Mouse (Mus musculus): ENCODE results near the gene Pkhd1. TPM values are rescaled to one million over a fixed set of nuclear protein-coding genes. Genes with fewer than 3 reads are reported as not detected.

Pkhd1 gene
- polyA plus RNA-seq, 1 experiment from 2014 or later = 0.57 TPM

GRCm38 (mm10) chr1:20612643-20613042 lies 5.2 kb downstream of the Pkhd1 start:
- WGBS = 31% methylated on average over 7 of the region's 7 CpGs
- H3K9ac ChIP-seq = no peak overlapping the region
- H3K9me3 ChIP-seq = no peaks in the 10 kb centered on the region
- no peak overlapping the region for H3K4me3 ChIP-seq
- no peak overlapping the region for H3K27ac ChIP-seq
- H3K36me3 ChIP-seq = no peaks in the 10 kb centered on the region
- no peak overlapping the region for H3K4me2 ChIP-seq
- H3K4me1 ChIP-seq = no peaks in the 10 kb centered on the region
- ATAC-seq (ENCODE audit: borderline replicate concordance, extremely low read depth, low FRiP score, low TSS enrichment) = no peak
- no peaks in the 10 kb centered on the region for H3K27me3 ChIP-seq

GRCm38 (mm10) chr1:20605489-20605888 lies 12.4 kb downstream of the Pkhd1 start:
- H3K36me3 ChIP-seq = no peaks in the 10 kb centered on the region

GRCm38 (mm10) chr1:20590488-20590887 lies 27.4 kb downstream of the Pkhd1 start:
- Histone ChIP-seq H3K36me3 (no peaks in the 10 kb centered on the region), H3K4me3 (no peak overlapping the region), H3K9me3 (no peaks in the 10 kb centered on the region), H3K27ac (no peak overlapping the region), H3K4me1 (no peaks in the 10 kb centered on the region), H3K9ac (no peak overlapping the region), H3K4me2 (no peak overlapping the region), H3K27me3 (no peaks in the 10 kb centered on the region)
- no peak for ATAC-seq (ENCODE audit: borderline replicate concordance, extremely low read depth, low FRiP score, low TSS enrichment)
- WGBS = 71% methylated on average over 5 of the region's 5 CpGs

More at GRCm38 (mm10) chr1:20605489-20605888, 12.4 kb downstream of the Pkhd1 start:
- Histone ChIP-seq H3K27ac (no peak overlapping the region), H3K27me3 (no peaks in the 10 kb centered on the region), H3K4me1 (no peaks in the 10 kb centered on the region), H3K9me3 (no peaks in the 10 kb centered on the region), H3K9ac (no peak overlapping the region), H3K4me3 (no peak overlapping the region), H3K4me2 (no peak overlapping the region)
- ATAC-seq (ENCODE audit: borderline replicate concordance, extremely low read depth, low FRiP score, low TSS enrichment) = no peak
- 75% methylated on average over 2 of the region's 2 CpGs for WGBS

- ATAC-seq (ENCODE audit: borderline replicate concordance, extremely low read depth, low FRiP score, low TSS enrichment) = no peak
These were observed 46.4 kb downstream of the Pkhd1 start for GRCm38 (mm10) chr1:20571469-20571868.

GRCm38 (mm10) chr1:20569430-20569829 lies 48.4 kb downstream of the Pkhd1 start:
- Histone ChIP-seq H3K9ac (no peak overlapping the region), H3K4me1 (no peaks in the 10 kb centered on the region), H3K9me3 (no peaks in the 10 kb centered on the region), H3K4me2 (no peak overlapping the region), H3K4me3 (no peak overlapping the region), H3K27me3 (no peaks in the 10 kb centered on the region), H3K27ac (no peak overlapping the region), H3K36me3 (no peaks in the 10 kb centered on the region)
- ATAC-seq (ENCODE audit: borderline replicate concordance, extremely low read depth, low FRiP score, low TSS enrichment) = no peak
- WGBS = 76% methylated on average over 3 of the region's 3 CpGs

More at GRCm38 (mm10) chr1:20571469-20571868, 46.4 kb downstream of the Pkhd1 start:
- Histone ChIP-seq H3K27ac (no peak overlapping the region), H3K9me3 (no peaks in the 10 kb centered on the region), H3K27me3 (no peaks in the 10 kb centered on the region), H3K36me3 (no peaks in the 10 kb centered on the region), H3K4me1 (no peaks in the 10 kb centered on the region), H3K4me2 (no peak overlapping the region), H3K9ac (no peak overlapping the region), H3K4me3 (no peak overlapping the region)
- WGBS = 62% methylated on average over 5 of the region's 5 CpGs

GRCm38 (mm10) chr1:20558443-20558842 lies 59.4 kb downstream of the Pkhd1 start:
- Histone ChIP-seq H3K9ac (no peak overlapping the region), H3K27ac (no peak overlapping the region)

GRCm38 (mm10) chr1:20554398-20554797 lies 63.5 kb downstream of the Pkhd1 start:
- Histone ChIP-seq H3K36me3 (no peaks in the 10 kb centered on the region), H3K27ac (no peak overlapping the region), H3K4me2 (no peak overlapping the region), H3K27me3 (no peaks in the 10 kb centered on the region), H3K9ac (no peak overlapping the region), H3K4me1 (no peaks in the 10 kb centered on the region), H3K9me3 (no peaks in the 10 kb centered on the region), H3K4me3 (no peak overlapping the region)
- no peak for ATAC-seq (ENCODE audit: borderline replicate concordance, extremely low read depth, low FRiP score, low TSS enrichment)
- WGBS = 31% methylated on average over 6 of the region's 6 CpGs

More at GRCm38 (mm10) chr1:20558443-20558842, 59.4 kb downstream of the Pkhd1 start:
- Histone ChIP-seq H3K4me3 (no peak overlapping the region), H3K27me3 (no peaks in the 10 kb centered on the region), H3K4me2 (no peak overlapping the region), H3K4me1 (no peaks in the 10 kb centered on the region), H3K36me3 (no peaks in the 10 kb centered on the region), H3K9me3 (no peaks in the 10 kb centered on the region)
- 87% methylated on average over 6 of the region's 6 CpGs for WGBS
- no peak for ATAC-seq (ENCODE audit: borderline replicate concordance, extremely low read depth, low FRiP score, low TSS enrichment)

- H3K9ac ChIP-seq = no peak overlapping the region
- no peaks in the 10 kb centered on the region for H3K4me1 ChIP-seq
- WGBS = 62% methylated on average over 4 of the region's 4 CpGs
These were observed 66.5 kb downstream of the Pkhd1 start for GRCm38 (mm10) chr1:20551334-20551733.

GRCm38 (mm10) chr1:20544526-20544925 lies 73.3 kb downstream of the Pkhd1 start:
- no peak overlapping the region for H3K4me3 ChIP-seq
- H3K36me3 ChIP-seq = no peaks in the 10 kb centered on the region
- H3K9me3 ChIP-seq = no peaks in the 10 kb centered on the region
- H3K27ac ChIP-seq = no peak overlapping the region
- H3K4me1 ChIP-seq = no peaks in the 10 kb centered on the region
- no peaks in the 10 kb centered on the region for H3K27me3 ChIP-seq
- WGBS = 52% methylated on average over 4 of the region's 4 CpGs
- no peak for ATAC-seq (ENCODE audit: borderline replicate concordance, extremely low read depth, low FRiP score, low TSS enrichment)
- H3K9ac ChIP-seq = no peak overlapping the region
- no peak overlapping the region for H3K4me2 ChIP-seq

More at GRCm38 (mm10) chr1:20551334-20551733, 66.5 kb downstream of the Pkhd1 start:
- Histone ChIP-seq H3K36me3 (no peaks in the 10 kb centered on the region), H3K9me3 (no peaks in the 10 kb centered on the region), H3K27me3 (no peaks in the 10 kb centered on the region), H3K4me2 (no peak overlapping the region), H3K4me3 (no peak overlapping the region), H3K27ac (no peak overlapping the region)
- ATAC-seq (ENCODE audit: borderline replicate concordance, extremely low read depth, low FRiP score, low TSS enrichment) = no peak

- no peak overlapping the region for H3K4me3 ChIP-seq
- H3K27ac ChIP-seq = no peak overlapping the region
- H3K4me1 ChIP-seq = no peaks in the 10 kb centered on the region
- no peaks in the 10 kb centered on the region for H3K27me3 ChIP-seq
- no peak overlapping the region for H3K9ac ChIP-seq
- ATAC-seq (ENCODE audit: borderline replicate concordance, extremely low read depth, low FRiP score, low TSS enrichment) = no peak
- H3K4me2 ChIP-seq = no peak overlapping the region
- WGBS = 63% methylated on average over 7 of the region's 7 CpGs
- H3K36me3 ChIP-seq = no peaks in the 10 kb centered on the region
- H3K9me3 ChIP-seq = no peaks in the 10 kb centered on the region
These were observed 104.3 kb downstream of the Pkhd1 start for GRCm38 (mm10) chr1:20513364-20514084.

- Histone ChIP-seq H3K4me3 (no peak overlapping the region), H3K4me1 (no peaks in the 10 kb centered on the region), H3K9ac (no peak overlapping the region), H3K27me3 (no peaks in the 10 kb centered on the region), H3K4me2 (no peak overlapping the region), H3K36me3 (no peaks in the 10 kb centered on the region), H3K9me3 (no peaks in the 10 kb centered on the region), H3K27ac (no peak overlapping the region)
- ATAC-seq (ENCODE audit: borderline replicate concordance, extremely low read depth, low FRiP score, low TSS enrichment) = no peak
- WGBS = 81% methylated on average over 1 of the region's 1 CpGs
These were observed 118.9 kb downstream of the Pkhd1 start for GRCm38 (mm10) chr1:20498965-20499364.

GRCm38 (mm10) chr1:20486087-20486486 lies 131.8 kb downstream of the Pkhd1 start:
- Histone ChIP-seq H3K4me3 (no peak overlapping the region), H3K4me1 (no peaks in the 10 kb centered on the region), H3K27me3 (no peaks in the 10 kb centered on the region), H3K4me2 (no peak overlapping the region), H3K9me3 (no peaks in the 10 kb centered on the region), H3K36me3 (no peaks in the 10 kb centered on the region), H3K9ac (no peak overlapping the region), H3K27ac (no peak overlapping the region)
- ATAC-seq (ENCODE audit: borderline replicate concordance, extremely low read depth, low FRiP score, low TSS enrichment) = no peak
- 94% methylated on average over 10 of the region's 10 CpGs for WGBS
